Mouse (Mus musculus) spleen, adult 2 months (tissue): Measurements from ENCODE around the gene Sema5a.

Experiments
- CTCF ChIP-seq: fragments of 200-500 bp; IDR thresholded peaks from 2 replicates; pipeline ENCODE4 v1.5.1; 2011; ENCODE audit warnings: mild to moderate bottlenecking, inconsistent platforms; ENCODE audit not compliant: insufficient read depth, insufficient read length, insufficient replicate concordance; ENCODE audit errors: extremely low read depth
- POLR2A ChIP-seq: fragments of 200-500 bp; IDR thresholded peaks from 2 replicates; pipeline ENCODE4 v1.6.1; 2011; ENCODE audit warnings: low read depth, low read length, inconsistent platforms

DNA sequence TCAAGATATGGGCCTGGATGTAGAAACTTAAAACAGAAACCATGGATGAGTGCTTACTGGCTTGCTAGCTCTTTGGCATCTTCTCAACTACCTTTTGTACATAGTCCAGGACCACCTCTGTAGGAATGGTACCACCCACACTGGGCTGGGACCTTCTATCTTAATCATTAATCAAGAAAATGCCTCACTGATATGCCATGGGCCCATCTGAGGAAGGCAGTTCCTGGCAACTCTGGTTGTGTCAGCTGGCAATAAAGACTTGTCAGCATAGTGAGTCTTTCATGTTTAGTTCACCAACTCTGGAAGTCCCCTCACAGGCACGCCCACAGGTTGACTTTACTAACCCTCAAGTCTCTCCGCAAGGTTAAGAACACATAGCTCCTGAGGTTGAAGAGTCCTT, 5.5 kb upstream of the Sema5a start:
- TF ChIP-seq CTCF, result no peak
- TF ChIP-seq POLR2A, result no peak
